Mouse (Mus musculus) spleen, embryonic (tissue): ENCODE measurements around the gene Ptrh1.

Experiments used
- CTCF ChIA-PET: fragments of 350-600 bp; sonication (Branson Sonifier 250); formaldehyde crosslinking; loops from one replicate; lab custom pipeline; 2022; lab: Charles Lee

The Ptrh1 gene

DNA sequence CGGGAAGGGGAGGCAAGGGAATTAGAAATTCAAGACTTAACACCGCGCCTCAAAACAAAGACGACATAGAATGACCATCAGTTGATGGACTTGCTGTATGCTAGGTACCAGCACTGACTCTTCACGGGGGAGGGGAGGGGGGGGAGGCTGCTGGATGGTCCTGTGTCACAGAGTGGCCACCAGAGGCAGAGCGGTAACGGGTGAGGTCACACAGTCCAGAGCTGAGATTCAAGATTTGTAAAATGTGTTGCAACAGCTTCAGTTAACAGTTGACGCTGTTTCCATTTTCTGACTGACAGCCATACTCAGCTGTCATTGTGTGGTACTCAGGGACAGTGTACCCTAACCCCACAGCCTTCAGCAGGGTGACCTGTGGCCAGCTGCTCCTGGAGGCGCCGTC, 23.4 kb upstream of the Ptrh1 start:
- CTCF ChIA-PET = interaction anchor here (0.6 to 1.4 kb wide), 3 partner anchors 14 to 49 kb away, joined by 3 to 6 read pairs (median 3); no protein-coding TSS in a partner anchor

- CTCF ChIA-PET = interaction anchor here (0.6 to 1.3 kb wide), 5 partner anchors 9 to 625 kb away, joined by 3 to 12 read pairs (median 4); no protein-coding TSS in a partner anchor
Observed at GRCm38 (mm10) chr2:32756674-32757055, 18.9 kb upstream of the Ptrh1 start.

GRCm38 (mm10) chr2:32757056-32757845, 18.3 kb upstream of the Ptrh1 start, which contains the start of gene Tor2a:
TSS of gene Tor2a (plus strand) at chr2:32757234.
- CTCF ChIA-PET = interaction anchor here (0.6 to 1.3 kb wide), 4 partner anchors 9 to 65 kb away, joined by 3 to 5 read pairs (median 4); no protein-coding TSS in a partner anchor

DNA sequence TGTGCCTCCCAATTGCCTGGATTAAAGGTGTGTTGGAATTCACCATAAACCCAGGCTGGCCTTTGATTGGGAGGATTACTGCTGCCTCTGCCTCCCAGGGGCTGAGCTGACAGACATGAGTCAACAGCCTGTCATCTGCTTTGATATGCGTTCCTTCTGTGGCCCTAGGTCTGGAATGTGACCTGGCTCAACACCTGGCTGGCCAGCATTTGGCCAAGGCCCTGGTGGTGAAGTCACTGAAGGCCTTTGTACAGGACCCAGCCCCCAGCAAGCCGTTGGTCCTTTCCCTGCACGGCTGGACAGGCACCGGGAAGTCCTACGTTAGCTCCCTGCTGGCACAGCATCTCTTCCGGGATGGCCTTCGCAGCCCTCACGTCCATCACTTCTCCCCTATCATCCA, 17.1 kb upstream of the Ptrh1 start:
- CTCF ChIA-PET = no interaction called here

DNA sequence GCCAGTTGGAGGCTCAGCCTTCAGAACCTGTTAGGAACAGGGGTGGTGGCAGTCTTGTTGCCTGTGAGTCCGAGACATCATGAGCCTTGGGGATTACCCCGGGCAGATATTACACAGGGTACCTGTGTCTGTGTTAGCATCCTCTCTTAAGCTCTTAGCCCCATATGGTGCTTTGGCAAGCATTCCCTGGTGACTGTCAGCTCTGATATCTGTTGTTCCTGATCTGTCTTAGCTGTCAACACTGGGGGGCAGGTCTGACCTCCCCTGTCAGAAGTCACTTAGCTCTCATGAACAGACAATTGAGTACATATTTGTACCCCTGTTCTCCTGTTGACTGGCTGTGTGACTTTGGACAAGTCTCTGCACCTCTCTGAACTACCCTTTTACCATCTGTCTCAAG, 16.6 kb upstream of the Ptrh1 start:
- CTCF ChIA-PET = no interaction called here

DNA sequence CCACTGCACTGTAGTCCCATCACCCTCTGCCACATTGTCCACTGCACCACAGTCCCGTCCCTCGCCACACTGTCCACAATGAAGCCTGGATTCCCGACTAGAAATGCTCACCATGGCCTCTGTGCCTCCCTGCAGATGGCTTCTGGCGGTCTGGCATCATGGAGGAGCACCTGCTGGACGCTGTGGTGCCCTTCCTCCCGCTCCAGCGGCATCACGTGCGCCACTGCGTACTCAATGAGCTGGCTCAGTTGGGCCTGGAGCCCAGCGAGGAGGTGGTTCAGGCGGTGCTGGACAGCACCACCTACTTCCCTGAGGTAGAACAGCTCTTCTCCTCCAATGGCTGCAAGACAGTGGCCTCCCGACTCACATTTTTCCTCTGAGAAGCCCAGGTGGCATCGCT, 14.2 kb upstream of the Ptrh1 start:
- CTCF ChIA-PET = no interaction called here

- CTCF ChIA-PET = no interaction called here
Observed at GRCm38 (mm10) chr2:32761859-32762258, 13.7 kb upstream of the Ptrh1 start.

DNA sequence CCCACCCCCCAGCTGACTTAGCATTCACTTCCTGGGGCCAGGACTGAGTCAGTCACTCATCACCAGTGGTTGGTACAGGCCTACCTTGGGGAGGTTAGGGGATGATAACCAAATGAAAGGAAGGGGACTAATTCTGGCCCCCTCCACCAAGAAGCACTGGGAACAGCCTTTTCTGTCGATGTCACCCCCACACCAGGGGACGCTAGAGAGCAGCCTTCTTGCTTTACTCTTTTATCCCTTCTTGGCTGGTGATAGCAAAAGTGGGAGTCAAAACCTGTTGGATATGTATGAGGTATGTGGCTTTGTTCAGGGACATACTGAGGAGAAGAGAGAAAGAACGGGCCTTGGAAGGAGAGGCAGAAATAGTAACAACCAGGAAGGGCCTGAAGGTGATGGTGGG, 12.2 kb upstream of the Ptrh1 start:
- CTCF ChIA-PET = no interaction called here

GRCm38 (mm10) chr2:32767241-32767640, 8.3 kb upstream of the Ptrh1 start:
- CTCF ChIA-PET = no interaction called here

DNA sequence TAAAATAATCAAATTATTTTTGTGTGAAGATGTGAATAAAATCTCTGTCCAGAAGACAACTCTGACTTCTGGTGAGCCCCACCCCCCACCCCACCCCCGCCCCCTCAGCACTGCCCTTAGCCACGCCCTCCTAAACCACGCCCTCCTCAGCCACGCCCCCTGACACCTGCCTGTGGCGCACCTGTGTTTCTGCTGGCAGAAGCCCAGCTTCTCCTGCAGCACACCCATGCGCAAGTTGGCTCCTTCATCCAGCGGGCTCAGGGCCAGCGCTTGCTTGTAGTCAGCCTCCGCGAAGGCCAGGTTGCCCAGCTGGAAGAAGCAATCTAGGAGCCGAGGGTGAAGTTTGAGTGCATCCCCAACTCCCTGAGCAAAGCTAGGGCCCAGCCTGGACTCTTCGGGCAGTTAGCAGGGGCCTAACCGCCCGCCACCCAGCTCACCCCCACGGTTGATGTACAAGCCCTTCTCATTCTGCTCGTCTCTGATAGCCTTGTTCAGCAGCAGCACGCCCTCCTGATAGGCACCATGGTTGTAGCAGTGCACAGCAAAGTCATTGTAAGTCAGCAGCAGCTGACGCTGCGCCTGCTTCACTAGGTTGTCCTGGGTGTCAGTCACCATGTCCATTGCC, 6.8 kb upstream of the Ptrh1 start:
- CTCF ChIA-PET = interaction anchor here (0.6 kb wide), 2 partner anchors 9 to 52 kb away, joined by 3 to 4 read pairs; no protein-coding TSS in a partner anchor

DNA sequence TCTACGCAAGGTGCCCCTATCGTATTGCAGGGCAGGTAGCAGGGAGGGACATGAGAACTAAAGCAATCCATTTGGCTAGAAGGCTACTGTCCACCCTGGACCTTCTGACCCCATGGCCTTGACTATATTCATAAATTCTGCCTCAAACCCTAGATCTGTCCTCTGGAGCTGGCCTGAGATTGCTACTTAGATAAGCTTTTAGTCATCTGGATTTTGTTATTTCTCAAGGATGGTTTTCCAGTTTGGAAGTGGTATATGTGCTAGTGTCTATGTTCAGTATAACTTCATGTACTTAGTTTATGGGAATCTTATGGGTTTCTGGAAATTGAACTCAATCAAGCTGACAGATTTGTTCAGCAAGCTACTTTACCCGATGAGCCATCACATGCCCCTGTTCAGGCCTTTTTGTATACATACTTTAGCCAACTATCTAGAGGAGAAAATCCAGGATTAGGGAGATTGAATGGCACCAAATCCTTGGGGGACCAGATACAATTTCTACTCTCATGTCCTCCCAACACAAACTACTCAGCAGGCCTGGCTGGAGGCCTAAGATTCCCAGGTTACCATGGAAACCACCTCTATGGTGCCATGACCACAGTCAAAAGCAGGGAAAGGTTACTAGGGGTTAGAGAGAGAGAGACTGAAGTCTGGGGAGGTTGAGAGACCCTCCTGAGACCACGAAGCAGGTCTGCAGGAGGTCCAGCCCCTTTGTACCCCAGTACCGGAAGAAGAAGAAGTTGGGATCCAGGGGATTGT, 6.1 kb upstream of the Ptrh1 start:
- CTCF ChIA-PET = no interaction called here

GRCm38 (mm10) chr2:32771886-32772285, 3.7 kb upstream of the Ptrh1 start:
- CTCF ChIA-PET = no interaction called here

DNA sequence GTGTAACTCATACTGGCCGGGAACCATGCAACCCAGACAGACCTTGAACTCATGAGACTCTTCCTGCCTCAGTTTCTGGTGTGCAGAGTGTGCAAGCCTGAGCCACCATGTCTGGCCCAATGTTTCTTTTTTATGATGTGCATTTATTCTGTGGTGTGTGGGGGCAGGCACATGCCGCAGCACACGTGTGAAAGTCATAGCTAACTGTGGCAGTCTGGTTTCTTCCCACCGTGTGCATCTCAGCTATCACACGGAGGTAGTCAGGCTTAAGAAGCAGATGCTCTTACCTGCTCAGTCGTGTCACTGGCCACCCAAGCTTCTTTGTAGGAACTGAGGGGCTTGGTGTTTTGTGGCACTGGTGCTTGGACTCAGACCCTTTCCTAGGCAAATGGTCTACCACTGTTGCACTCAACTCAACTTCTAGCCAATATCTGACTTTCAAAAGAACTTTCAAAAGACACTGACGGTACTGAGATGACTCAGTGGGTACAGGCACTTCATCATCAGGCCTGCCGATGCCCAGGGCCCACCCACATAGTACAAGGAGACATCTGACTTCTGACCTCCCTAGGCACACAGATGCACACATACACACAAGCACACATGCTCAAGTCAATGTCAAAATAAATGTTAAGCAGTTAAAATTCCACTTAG, 2.8 kb upstream of the Ptrh1 start:
- CTCF ChIA-PET = no interaction called here

- CTCF ChIA-PET = interaction anchor here (0.7 kb wide), 1 partner anchor 64 kb away, joined by 3 read pairs; no protein-coding TSS in a partner anchor
Observed at GRCm38 (mm10) chr2:32776192-32776591, 606 bp downstream of the Ptrh1 start.

- CTCF ChIA-PET = interaction anchor here (0.7 kb wide), 2 partner anchors 10 to 56 kb away, joined by 3 to 6 read pairs; no protein-coding TSS in a partner anchor
Observed at GRCm38 (mm10) chr2:32778081-32778480, 2.5 kb downstream of the Ptrh1 start.

GRCm38 (mm10) chr2:32779131-32779530, 3.5 kb downstream of the Ptrh1 start:
- CTCF ChIA-PET = interaction anchor here (0.6 to 1.3 kb wide), 3 partner anchors 74 to 144 kb away, joined by 3 to 8 read pairs (median 3); no protein-coding TSS in a partner anchor

GRCm38 (mm10) chr2:32779714-32780113, 4.1 kb downstream of the Ptrh1 start:
- CTCF ChIA-PET = interaction anchor here (0.6 to 1.3 kb wide), 2 partner anchors 74 to 145 kb away, joined by 3 to 8 read pairs; no protein-coding TSS in a partner anchor

DNA sequence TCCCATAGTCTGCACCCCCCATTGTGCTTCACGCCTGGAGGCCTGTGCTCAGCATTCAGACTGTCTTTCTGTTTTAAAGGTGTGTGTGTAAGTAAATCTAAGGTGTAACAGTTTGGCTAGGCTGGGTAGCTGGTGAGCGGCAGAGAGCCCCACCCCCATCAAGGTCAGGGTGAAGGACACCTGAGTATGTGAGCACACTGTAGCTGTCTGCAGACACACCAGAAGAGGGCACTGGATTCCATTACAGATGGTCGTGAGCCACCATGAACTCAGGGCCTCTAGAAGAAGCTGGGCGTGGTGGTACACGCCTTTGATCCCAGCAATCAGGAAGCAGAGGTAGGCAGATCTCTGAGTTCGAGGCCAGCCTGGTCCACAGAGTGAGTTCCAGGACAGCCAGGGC, 6.1 kb downstream of the Ptrh1 start:
- CTCF ChIA-PET = interaction anchor here (1.1 kb wide), 1 partner anchor 73 kb away, joined by 3 read pairs; no protein-coding TSS in a partner anchor

GRCm38 (mm10) chr2:32784048-32784681, 8.6 kb downstream of the Ptrh1 start, which contains the start of gene Cfap157:
TSS of gene Cfap157 (minus strand) at chr2:32784428.
- CTCF ChIA-PET = no interaction called here

DNA sequence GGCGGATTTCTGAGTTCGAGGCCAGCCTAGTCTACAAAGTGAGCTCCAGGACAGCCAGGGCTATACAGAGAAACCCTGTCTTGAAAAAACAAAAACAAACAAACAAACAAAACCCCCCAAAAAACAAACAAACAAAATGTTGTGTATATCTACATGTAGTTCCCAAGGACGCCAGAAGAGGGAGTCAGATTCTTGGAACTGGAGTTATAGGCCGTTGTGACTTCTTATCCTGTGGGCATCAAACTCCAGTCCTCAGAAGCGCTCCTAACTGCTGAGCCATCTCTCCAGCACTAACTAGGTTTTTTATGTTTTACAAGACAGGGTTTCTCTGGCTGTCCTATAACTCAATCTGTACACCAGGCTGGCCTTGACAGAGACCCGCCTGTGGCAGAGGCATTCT, 11.6 kb downstream of the Ptrh1 start:
- CTCF ChIA-PET = interaction anchor here (0.8 kb wide), 1 partner anchor 67 kb away, joined by 3 read pairs; no protein-coding TSS in a partner anchor
